Mouse (Mus musculus) cerebellum, postnatal 14 days (tissue): ENCODE data around the gene Asb17.
"Not testable (repeated sequence)": the region's sequence is repeated elsewhere in the genome, so short reads cannot be mapped to it uniquely, and the experiment has no call there.

Source experiments
- DNase-seq, 2 experiments: peaks; one replicate each; pipeline ENCODE4 v3.0.0; 2021; ENCODE audit warnings: mixed read lengths in 2 of 2

Gene Asb17

GRCm38 (mm10) chr3:153832654-153832945 lies 11.4 kb upstream of the Asb17 start:
- DNase-seq: no peak

- no peak for DNase-seq
Measured at GRCm38 (mm10) chr3:153834071-153834470, 9.9 kb upstream of the Asb17 start.

GRCm38 (mm10) chr3:153835455-153836086 lies 8.4 kb upstream of the Asb17 start:
- peak; percentile 75 to 83 for DNase-seq

- no peak for DNase-seq
Measured at GRCm38 (mm10) chr3:153836316-153836715, 7.7 kb upstream of the Asb17 start.

GRCm38 (mm10) chr3:153837593-153837992 lies 6.4 kb upstream of the Asb17 start:
- no peak for DNase-seq

- DNase-seq: no peak
Measured at GRCm38 (mm10) chr3:153844757-153845156, 748 bp downstream of the Asb17 start.

GRCm38 (mm10) chr3:153845500-153845899 lies 1.5 kb downstream of the Asb17 start:
- no peak for DNase-seq

- no peak for DNase-seq
Measured at GRCm38 (mm10) chr3:153846109-153846508, 2.1 kb downstream of the Asb17 start.

GRCm38 (mm10) chr3:153847207-153847733 lies 3.3 kb downstream of the Asb17 start:
- DNase-seq: no peak

- no peak for DNase-seq
Measured at GRCm38 (mm10) chr3:153849368-153850015, 5.5 kb downstream of the Asb17 start.

- no peak for DNase-seq
Measured at GRCm38 (mm10) chr3:153850759-153851158, 6.8 kb downstream of the Asb17 start.

GRCm38 (mm10) chr3:153852266-153852665 lies 8.3 kb downstream of the Asb17 start:
- no peak for DNase-seq

- no peak for DNase-seq
Measured at GRCm38 (mm10) chr3:153858350-153859001, 14.5 kb downstream of the Asb17 start.

GRCm38 (mm10) chr3:153860392-153860791 lies 16.4 kb downstream of the Asb17 start:
- not testable (repeated sequence) for DNase-seq

- no peak for DNase-seq
Measured at GRCm38 (mm10) chr3:153863816-153864215, 19.8 kb downstream of the Asb17 start.

- DNase-seq: no peak
Measured at GRCm38 (mm10) chr3:153864636-153865429, 20.8 kb downstream of the Asb17 start.

- DNase-seq: peak; percentile 23 to 28
Measured at GRCm38 (mm10) chr3:153867149-153868136, 23.4 kb downstream of the Asb17 start.

GRCm38 (mm10) chr3:153871396-153871795 lies 27.4 kb downstream of the Asb17 start:
- DNase-seq: no peak

GRCm38 (mm10) chr3:153886296-153886695 lies 42.3 kb downstream of the Asb17 start:
- peak in 1 of 2 experiments; percentile 14 for DNase-seq

- DNase-seq: no peak
Measured at GRCm38 (mm10) chr3:153888141-153888540, 44.1 kb downstream of the Asb17 start.

- no peak for DNase-seq
Measured at GRCm38 (mm10) chr3:153889188-153889781, 45.3 kb downstream of the Asb17 start.
